Mouse (Mus musculus): ENCODE results near the gene Trio. TPM values are rescaled to one million over a fixed set of nuclear protein-coding genes. Genes with fewer than 3 reads are reported as not detected.

The Trio gene
- polyA plus RNA-seq, 1 experiment: 24.7 TPM

DNA sequence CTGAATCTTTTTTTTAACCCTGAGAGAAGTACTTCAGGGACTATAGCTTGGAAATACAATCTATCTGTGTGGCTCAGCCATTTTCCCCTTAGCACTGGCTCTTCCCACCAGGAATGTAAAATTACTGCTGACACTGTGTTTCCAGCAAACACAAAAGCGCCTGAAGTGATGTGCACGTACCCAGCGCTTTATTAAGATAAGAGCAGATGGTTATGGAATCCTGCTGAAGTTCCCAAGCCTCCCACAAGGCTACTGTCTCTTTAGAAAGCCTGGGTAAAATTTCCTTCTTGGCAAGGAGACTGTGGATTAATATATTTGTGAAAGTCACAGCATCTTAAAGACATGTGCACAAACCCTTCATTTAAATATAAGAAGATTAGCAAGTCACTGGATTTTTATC is 141.8 kb downstream of the Trio start:
- 70% methylated on average over 3 of the region's 3 CpGs for WGBS
- Histone ChIP-seq H3K27ac (ENCODE audit: control insufficient read depth, insufficient read depth, low read depth, low read length, poor library complexity) (no peak overlapping the region), H3K4me3 (replicated peaks; ENCODE audit: control insufficient read depth, low read depth, low read length) (no peak overlapping the region), H3K4me1 (ENCODE audit: control insufficient read depth, insufficient read depth, low read length) (no peaks in the 10 kb centered on the region; the same call in 1 of the 2 replicates)
- no peak for TF ChIP-seq CTCF (IDR thresholded peaks at IDR 0.05; ENCODE audit: control insufficient read depth, insufficient read depth, low read length)
- no peak for TF ChIP-seq POLR2A (IDR thresholded peaks at IDR 0.05; ENCODE audit: borderline replicate concordance, control insufficient read depth, low read depth, low read length)

DNA sequence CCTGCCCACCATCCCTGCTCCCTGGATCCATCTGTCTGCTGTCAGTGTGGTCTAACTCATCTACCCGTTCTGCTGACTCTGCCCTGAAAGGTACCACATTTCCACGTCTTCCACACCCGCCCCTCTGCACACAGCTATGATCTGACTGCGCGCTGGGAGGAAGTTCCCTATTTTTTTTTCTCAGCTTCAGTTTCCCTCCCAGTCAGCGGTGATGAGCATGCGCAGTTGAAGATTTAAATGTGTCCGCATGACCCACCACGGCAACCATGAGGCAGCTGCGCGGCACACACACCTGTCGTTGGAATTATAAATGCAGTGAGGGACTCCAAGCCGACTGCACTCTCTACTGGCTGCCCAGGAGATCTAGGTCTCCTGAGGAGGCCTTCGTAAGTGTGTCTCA is 142.8 kb downstream of the Trio start:
- WGBS: 28% methylated on average over 14 of the region's 14 CpGs
- H3K27ac ChIP-seq (ENCODE audit: control insufficient read depth, insufficient read depth, low read depth, low read length, poor library complexity): no peak overlapping the region
- TF ChIP-seq POLR2A (IDR thresholded peaks at IDR 0.05; ENCODE audit: borderline replicate concordance, control insufficient read depth, low read depth, low read length) (no peak), CTCF (IDR thresholded peaks at IDR 0.05; ENCODE audit: control insufficient read depth, insufficient read depth, low read length) (no peak)
- no peaks in the 10 kb centered on the region; the same call in 1 of the 2 replicates for H3K4me1 ChIP-seq (ENCODE audit: control insufficient read depth, insufficient read depth, low read length)
- peak overlapping the region; percentile 20 for H3K4me3 ChIP-seq (replicated peaks; ENCODE audit: control insufficient read depth, low read depth, low read length)

DNA sequence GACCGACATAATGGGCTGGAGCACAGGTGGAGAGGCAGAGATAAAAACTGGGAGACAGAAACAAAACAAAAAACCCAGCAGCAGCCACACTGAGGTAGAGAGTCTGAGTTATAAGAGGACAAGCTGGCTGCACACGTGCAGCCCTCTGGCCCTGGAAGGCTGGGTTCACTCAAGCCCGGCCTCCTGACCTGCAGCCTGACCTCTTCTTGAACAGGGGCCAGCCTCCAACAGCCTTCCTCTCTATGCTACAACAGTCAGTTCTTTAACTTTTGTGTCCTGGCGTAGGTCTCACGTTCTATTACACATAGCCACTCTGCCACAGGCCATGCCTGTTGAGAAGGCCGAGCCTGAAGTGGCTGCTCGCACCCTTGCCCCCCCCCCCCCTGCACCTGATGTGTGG is 147.8 kb downstream of the Trio start:
- 78% methylated on average over 7 of the region's 7 CpGs for WGBS
- TF ChIP-seq CTCF (IDR thresholded peaks at IDR 0.05; ENCODE audit: control insufficient read depth, insufficient read depth, low read length): no peak
- TF ChIP-seq POLR2A (IDR thresholded peaks at IDR 0.05; ENCODE audit: borderline replicate concordance, control insufficient read depth, low read depth, low read length): no peak
- no peaks in the 10 kb centered on the region; the same call in none of the 2 replicates for H3K4me1 ChIP-seq (ENCODE audit: control insufficient read depth, insufficient read depth, low read length)

DNA sequence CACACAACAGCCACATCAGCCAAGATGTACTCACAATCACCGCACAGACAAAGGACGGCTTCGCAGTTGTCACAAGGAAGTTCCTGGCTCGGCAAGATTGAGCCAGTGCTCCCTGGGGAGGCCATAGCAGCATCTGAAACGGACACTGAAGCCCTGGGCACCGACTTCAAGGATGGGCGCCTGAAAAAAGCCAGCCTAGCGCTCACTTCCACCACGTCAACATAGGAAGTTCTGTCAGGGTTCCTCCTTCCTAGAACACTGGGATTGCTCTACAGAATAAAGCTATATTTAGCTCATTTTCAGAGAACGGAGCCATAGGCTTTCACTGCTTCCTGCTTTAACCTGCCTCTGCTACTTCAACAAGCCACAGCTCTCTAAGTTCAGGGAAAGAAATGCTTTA is 149.3 kb downstream of the Trio start:
- no peaks in the 10 kb centered on the region; the same call in 1 of the 2 replicates for H3K4me1 ChIP-seq (ENCODE audit: control insufficient read depth, insufficient read depth, low read length)
- TF ChIP-seq POLR2A (IDR thresholded peaks at IDR 0.05; ENCODE audit: borderline replicate concordance, control insufficient read depth, low read depth, low read length) (no peak), CTCF (IDR thresholded peaks at IDR 0.05; ENCODE audit: control insufficient read depth, insufficient read depth, low read length) (no peak)
- peak overlapping the region; percentile 75 for H3K27ac ChIP-seq (ENCODE audit: control insufficient read depth, insufficient read depth, low read depth, low read length, poor library complexity)
- WGBS: 12% methylated on average over 10 of the region's 10 CpGs
- peak overlapping the region; percentile 33 for H3K4me3 ChIP-seq (replicated peaks; ENCODE audit: control insufficient read depth, low read depth, low read length)

More for the DNA sequence above, 147.8 kb downstream of the Trio start:
- H3K4me3 ChIP-seq (replicated peaks; ENCODE audit: control insufficient read depth, low read depth, low read length): no peak overlapping the region
- no peak overlapping the region for H3K27ac ChIP-seq (ENCODE audit: control insufficient read depth, insufficient read depth, low read depth, low read length, poor library complexity)

DNA sequence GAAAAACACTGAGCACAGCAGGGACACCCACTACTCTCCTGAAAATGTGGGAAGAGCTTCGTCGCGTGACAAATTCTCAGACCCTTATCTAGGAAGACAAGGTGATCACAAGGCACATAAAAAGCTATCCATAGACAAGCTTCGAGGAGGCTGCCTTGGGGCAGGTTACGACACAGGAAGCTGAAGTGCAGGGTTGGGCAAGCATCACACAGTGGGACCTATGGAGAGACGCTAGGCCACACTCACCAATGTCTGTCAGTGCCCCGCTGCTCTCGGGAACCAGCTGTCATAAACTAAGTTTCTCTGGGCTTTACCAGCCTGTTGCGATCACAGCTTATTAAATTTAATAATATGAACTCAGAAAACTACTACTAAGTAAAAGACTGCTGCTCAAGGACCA is 149.9 kb downstream of the Trio start:
- Histone ChIP-seq H3K27ac (ENCODE audit: control insufficient read depth, insufficient read depth, low read depth, low read length, poor library complexity) (no peak overlapping the region), H3K4me3 (replicated peaks; ENCODE audit: control insufficient read depth, low read depth, low read length) (peak overlapping the region; percentile 0), H3K4me1 (ENCODE audit: control insufficient read depth, insufficient read depth, low read length) (no peaks in the 10 kb centered on the region; the same call in 1 of the 2 replicates)
- 41% methylated on average over 9 of the region's 9 CpGs for WGBS
- TF ChIP-seq CTCF (IDR thresholded peaks at IDR 0.05; ENCODE audit: control insufficient read depth, insufficient read depth, low read length) (no peak), POLR2A (IDR thresholded peaks at IDR 0.05; ENCODE audit: borderline replicate concordance, control insufficient read depth, low read depth, low read length) (no peak)

DNA sequence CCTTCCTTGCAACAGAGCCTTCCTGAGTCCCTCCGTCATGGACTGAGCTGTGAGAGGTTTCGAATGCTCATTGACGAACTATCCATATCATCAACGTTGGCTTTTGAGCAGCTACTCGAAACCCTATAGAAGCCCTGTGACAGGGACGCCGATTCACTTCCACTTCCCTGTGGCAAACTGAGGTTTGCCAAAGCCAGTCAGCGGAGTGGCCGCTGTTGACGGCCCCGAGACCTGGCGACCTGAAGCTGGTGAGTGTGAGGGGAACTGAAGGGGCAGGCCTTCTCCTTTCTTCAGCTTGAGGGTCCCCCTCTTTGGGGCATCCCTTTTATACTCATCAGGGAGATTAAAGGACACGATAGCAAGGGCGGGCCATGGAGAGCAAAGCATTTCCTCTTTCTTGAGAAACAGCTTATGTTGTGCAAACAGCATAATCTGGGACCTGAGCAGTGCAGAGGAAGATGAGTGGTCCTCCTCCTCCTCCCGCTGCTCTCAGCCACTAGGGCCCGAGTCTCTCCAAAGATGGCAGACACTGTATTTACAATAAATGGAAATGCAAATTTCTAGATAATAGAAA is 151.8 kb downstream of the Trio start:
- no peaks in the 10 kb centered on the region; the same call in none of the 2 replicates for H3K4me1 ChIP-seq (ENCODE audit: control insufficient read depth, insufficient read depth, low read length)
- peak overlapping the region; percentile 39 for H3K4me3 ChIP-seq (replicated peaks; ENCODE audit: control insufficient read depth, low read depth, low read length)
- 31% methylated on average over 16 of the region's 16 CpGs for WGBS
- peak overlapping the region; percentile 75 for H3K27ac ChIP-seq (ENCODE audit: control insufficient read depth, insufficient read depth, low read depth, low read length, poor library complexity)
- TF ChIP-seq CTCF (IDR thresholded peaks at IDR 0.05; ENCODE audit: control insufficient read depth, insufficient read depth, low read length): no peak
- TF ChIP-seq POLR2A (IDR thresholded peaks at IDR 0.05; ENCODE audit: borderline replicate concordance, control insufficient read depth, low read depth, low read length): no peak

DNA sequence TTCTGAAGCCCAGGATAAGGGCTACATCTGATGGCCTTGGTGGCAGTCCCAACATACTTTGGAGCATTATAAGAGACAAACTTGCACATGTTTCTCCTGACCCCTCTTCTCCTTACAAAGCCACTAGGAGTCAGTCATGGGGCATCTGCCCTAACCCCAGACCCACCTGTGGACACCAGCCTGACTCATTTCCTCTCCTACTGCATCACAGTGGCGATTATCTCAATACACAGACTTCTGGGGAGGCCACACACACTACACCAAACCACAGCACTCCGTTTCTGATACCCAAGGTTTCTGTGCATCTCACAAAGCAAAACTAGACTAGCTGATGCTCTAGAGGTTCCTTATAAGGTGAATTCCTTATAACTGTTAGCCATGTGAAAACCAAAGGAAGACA is 153.4 kb downstream of the Trio start:
- Histone ChIP-seq H3K27ac (ENCODE audit: control insufficient read depth, insufficient read depth, low read depth, low read length, poor library complexity) (no peak overlapping the region), H3K4me3 (replicated peaks; ENCODE audit: control insufficient read depth, low read depth, low read length) (no peak overlapping the region), H3K4me1 (ENCODE audit: control insufficient read depth, insufficient read depth, low read length) (no peaks in the 10 kb centered on the region; the same call in none of the 2 replicates)
- TF ChIP-seq POLR2A (IDR thresholded peaks at IDR 0.05; ENCODE audit: borderline replicate concordance, control insufficient read depth, low read depth, low read length) (no peak), CTCF (IDR thresholded peaks at IDR 0.05; ENCODE audit: control insufficient read depth, insufficient read depth, low read length) (no peak)
- 19% methylated on average over 2 of the region's 2 CpGs for WGBS

DNA sequence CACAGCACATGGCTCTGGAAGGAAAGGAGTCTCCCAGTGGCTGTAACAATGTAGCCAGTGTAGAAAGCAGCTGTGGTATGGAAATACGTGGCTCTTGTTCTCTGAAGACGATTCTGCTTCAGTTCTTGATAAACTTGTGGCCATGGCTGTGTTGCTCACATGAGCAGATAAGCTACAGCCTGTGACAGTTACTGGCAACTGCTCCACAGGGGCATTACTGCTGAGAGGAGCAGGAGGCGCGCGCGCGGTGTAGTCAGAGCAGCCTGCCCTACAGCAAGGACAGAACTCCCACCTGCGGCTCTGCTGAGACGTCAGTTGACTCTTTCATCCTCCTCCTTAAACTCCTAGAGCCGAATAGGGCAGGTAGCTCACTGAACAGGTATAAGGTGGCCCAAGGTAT is 153.9 kb downstream of the Trio start:
- TF ChIP-seq CTCF (IDR thresholded peaks at IDR 0.05; ENCODE audit: control insufficient read depth, insufficient read depth, low read length): no peak
- no peak for TF ChIP-seq POLR2A (IDR thresholded peaks at IDR 0.05; ENCODE audit: borderline replicate concordance, control insufficient read depth, low read depth, low read length)
- Histone ChIP-seq H3K4me3 (replicated peaks; ENCODE audit: control insufficient read depth, low read depth, low read length) (no peak overlapping the region), H3K27ac (ENCODE audit: control insufficient read depth, insufficient read depth, low read depth, low read length, poor library complexity) (no peak overlapping the region), H3K4me1 (ENCODE audit: control insufficient read depth, insufficient read depth, low read length) (no peaks in the 10 kb centered on the region; the same call in none of the 2 replicates)
- WGBS: 49% methylated on average over 10 of the region's 10 CpGs
